Mouse (Mus musculus) midbrain, embryonic 13.5 days (tissue): Measurements from ENCODE around the gene Pou2f3. TPM values are rescaled to one million over a fixed set of nuclear protein-coding genes. Genes with fewer than 3 reads are reported as not detected.

Experiments
- ATAC-seq: fragments of 200-750 bp; cut with Nextera tagmentation; 2 replicates; pipeline ENCODE4 v1.8.0; 2017; ENCODE audit warnings: mild to moderate bottlenecking, moderate TSS enrichment, moderate library complexity
- H3K27ac ChIP-seq: fragments of 300-500 bp; sonication (generic); 2 replicates; pipeline ENCODE4 v1.5.1; 2015; ENCODE audit warnings: inconsistent platforms, mild to moderate bottlenecking, moderate library complexity
- H3K27me3 ChIP-seq: fragments of 300-500 bp; sonication (generic); 2 replicates; pipeline ENCODE4 v1.6.1; 2015; ENCODE audit warnings: mild to moderate bottlenecking, inconsistent platforms
- H3K36me3 ChIP-seq: fragments of 300-500 bp; sonication (generic); 2 replicates; pipeline ENCODE4 v1.6.1; 2015; ENCODE audit warnings: mild to moderate bottlenecking, inconsistent platforms
- H3K4me1 ChIP-seq: fragments of 300-500 bp; sonication (generic); replicated peaks from 2 replicates; pipeline ENCODE4 v1.6.1; 2015; ENCODE audit warnings: inconsistent platforms
- H3K4me2 ChIP-seq: fragments of 300-500 bp; sonication (generic); replicated peaks from 2 replicates; pipeline ENCODE4 v1.6.1; 2015; ENCODE audit warnings: moderate library complexity, mild to moderate bottlenecking, inconsistent platforms
- H3K4me3 ChIP-seq: fragments of 300-500 bp; sonication (generic); replicated peaks from 2 replicates; pipeline ENCODE4 v1.5.1; 2015; ENCODE audit warnings: mild to moderate bottlenecking, inconsistent platforms
- H3K9ac ChIP-seq: fragments of 300-500 bp; sonication (generic); replicated peaks from 2 replicates; pipeline ENCODE4 v1.6.1; 2015; ENCODE audit warnings: mild to moderate bottlenecking, inconsistent platforms
- H3K9me3 ChIP-seq: fragments of 300-500 bp; sonication (generic); 2 replicates; pipeline ENCODE4 v1.6.1; 2016; ENCODE audit warnings: mild to moderate bottlenecking, inconsistent platforms
- WGBS: fragments of 180-500 bp; shearing (Covaris S2); methylation state at CpG from one replicate; pipeline ENCODE4 v1.1.7; 2015; 5-methylcytosine and 5-hydroxymethylcytosine counted together
- polyA plus RNA-seq: library from polyadenylated mRNA; unstranded; fragments of >200 nt; fragmentation: Nextera tagmentation; extraction: Ambion mirVana; gene quantifications from 2 replicates; pipeline ENCODE4 v1.2.1, GENCODE M21; 2015

Pou2f3 gene
- polyA plus RNA-seq, 1 experiment from 2014 or later = 0.08 TPM

DNA sequence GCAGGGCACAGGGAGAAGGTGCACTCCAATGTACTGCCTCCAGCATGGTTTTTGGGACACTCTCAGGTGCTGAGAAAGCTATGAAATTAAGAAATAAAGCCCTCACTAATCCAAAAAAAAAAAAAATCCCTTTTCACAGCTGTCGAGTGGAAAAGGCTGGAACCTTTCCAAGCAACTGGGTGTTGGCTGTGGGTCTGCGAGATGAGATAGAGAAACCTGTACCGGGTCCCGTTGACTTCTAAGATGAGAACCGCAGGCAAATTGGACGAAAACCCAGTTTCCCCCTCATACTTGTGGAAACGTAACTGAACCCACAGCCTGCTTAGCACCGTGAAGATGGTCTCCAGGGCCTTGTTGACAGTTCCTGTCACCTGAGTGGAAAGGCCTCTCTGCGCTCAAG is 59.2 kb downstream of the Pou2f3 start:
- ATAC-seq = no peak
- Histone ChIP-seq H3K9me3 (no peaks in the 10 kb centered on the region), H3K4me1 (0 out of 2 replicates have a peak, but pooled peaks cover 2% of the 10 kb centered on the region), H3K27ac (no peak overlapping the region), H3K4me3 (no peak overlapping the region), H3K9ac (no peak overlapping the region), H3K27me3 (no peaks in the 10 kb centered on the region; the same call in 1 of the 2 replicates), H3K4me2 (no peak overlapping the region), H3K36me3 (no peaks in the 10 kb centered on the region)
- 85% methylated on average over 9 of the region's 9 CpGs for WGBS

DNA sequence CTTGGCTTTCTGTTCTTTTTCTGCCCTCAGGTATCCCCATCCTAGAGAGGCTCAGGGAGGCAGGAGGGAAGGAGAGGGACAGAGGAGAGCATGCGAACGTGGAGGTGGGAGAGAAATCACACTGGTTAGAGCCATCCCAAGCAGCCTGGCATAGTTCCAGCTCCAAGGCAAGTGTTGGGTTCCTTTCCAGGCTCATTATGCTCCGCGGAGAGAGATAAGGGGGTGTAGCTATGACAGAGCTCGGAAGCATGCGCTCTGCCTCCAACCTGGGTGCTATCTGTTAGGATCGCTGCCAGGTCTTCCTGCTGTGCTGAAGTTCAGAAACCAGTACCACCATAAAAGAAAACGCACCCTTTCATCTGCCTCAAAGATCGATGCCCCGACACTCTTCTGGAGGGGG is 60.1 kb downstream of the Pou2f3 start:
- ATAC-seq = no peak
- Histone ChIP-seq H3K4me2 (no peak overlapping the region), H3K27ac (no peak overlapping the region), H3K9me3 (no peaks in the 10 kb centered on the region), H3K4me1 (0 out of 2 replicates have a peak, but pooled peaks cover 2% of the 10 kb centered on the region), H3K9ac (no peak overlapping the region), H3K36me3 (no peaks in the 10 kb centered on the region), H3K4me3 (no peak overlapping the region), H3K27me3 (no peaks in the 10 kb centered on the region; the same call in 1 of the 2 replicates)
- 76% methylated on average over 10 of the region's 10 CpGs for WGBS

DNA sequence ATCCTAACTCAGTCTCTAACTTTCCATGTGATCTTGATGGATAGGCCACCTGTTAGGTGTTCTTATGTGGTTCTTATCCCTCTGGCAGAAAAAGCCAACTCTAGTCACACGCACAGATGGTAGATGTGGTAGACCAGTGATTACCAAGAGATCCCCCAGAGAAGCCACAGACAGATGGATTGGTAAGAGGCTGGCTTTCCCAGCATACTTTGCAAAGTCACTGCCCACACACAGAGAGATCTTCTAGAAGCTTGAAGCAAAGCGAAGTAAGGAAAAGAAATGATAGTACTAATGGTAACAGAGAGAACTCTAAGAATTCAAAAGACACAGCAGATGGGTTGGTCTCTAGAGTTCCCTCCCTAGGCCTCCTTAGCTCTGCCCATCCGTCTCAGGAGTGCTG is 60.7 kb downstream of the Pou2f3 start:
- H3K27ac ChIP-seq = no peak overlapping the region
- H3K27me3 ChIP-seq = no peaks in the 10 kb centered on the region; the same call in 1 of the 2 replicates
- H3K36me3 ChIP-seq = no peaks in the 10 kb centered on the region
- ATAC-seq = no peak
- H3K9ac ChIP-seq = no peak overlapping the region
- 0 out of 2 replicates have a peak, but pooled peaks cover 2% of the 10 kb centered on the region for H3K4me1 ChIP-seq
- no peak overlapping the region for H3K4me2 ChIP-seq
- H3K4me3 ChIP-seq = no peak overlapping the region
- WGBS = 83% methylated on average over 3 of the region's 3 CpGs
- no peaks in the 10 kb centered on the region for H3K9me3 ChIP-seq

DNA sequence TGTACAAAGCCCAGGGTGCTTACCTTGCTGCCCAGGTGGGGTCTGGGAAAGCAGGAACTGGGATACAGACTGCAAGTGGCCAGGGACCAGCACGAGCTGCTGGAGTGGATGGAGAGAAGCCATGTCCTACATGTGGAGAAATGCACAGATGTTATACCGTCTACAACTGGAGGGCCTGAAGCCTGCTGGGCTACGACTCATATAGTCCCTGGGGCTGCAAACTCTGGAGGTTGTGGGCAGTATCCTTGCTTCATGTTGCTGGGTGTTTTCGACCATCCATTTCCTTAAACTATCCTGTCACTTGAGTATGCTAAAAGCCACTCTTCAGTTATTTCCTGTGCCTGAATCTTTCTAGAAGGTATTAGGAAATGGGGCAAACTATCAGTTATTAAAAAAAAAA is 65.0 kb downstream of the Pou2f3 start:
- Histone ChIP-seq H3K27ac (no peak overlapping the region), H3K4me3 (no peak overlapping the region), H3K9me3 (no peaks in the 10 kb centered on the region), H3K4me2 (no peak overlapping the region), H3K36me3 (no peaks in the 10 kb centered on the region), H3K4me1 (peaks cover 5% of the 10 kb centered on the region; the same call in 1 of the 2 replicates), H3K9ac (no peak overlapping the region), H3K27me3 (no peaks in the 10 kb centered on the region)
- ATAC-seq = no peak
- WGBS = 91% methylated on average over 4 of the region's 4 CpGs

DNA sequence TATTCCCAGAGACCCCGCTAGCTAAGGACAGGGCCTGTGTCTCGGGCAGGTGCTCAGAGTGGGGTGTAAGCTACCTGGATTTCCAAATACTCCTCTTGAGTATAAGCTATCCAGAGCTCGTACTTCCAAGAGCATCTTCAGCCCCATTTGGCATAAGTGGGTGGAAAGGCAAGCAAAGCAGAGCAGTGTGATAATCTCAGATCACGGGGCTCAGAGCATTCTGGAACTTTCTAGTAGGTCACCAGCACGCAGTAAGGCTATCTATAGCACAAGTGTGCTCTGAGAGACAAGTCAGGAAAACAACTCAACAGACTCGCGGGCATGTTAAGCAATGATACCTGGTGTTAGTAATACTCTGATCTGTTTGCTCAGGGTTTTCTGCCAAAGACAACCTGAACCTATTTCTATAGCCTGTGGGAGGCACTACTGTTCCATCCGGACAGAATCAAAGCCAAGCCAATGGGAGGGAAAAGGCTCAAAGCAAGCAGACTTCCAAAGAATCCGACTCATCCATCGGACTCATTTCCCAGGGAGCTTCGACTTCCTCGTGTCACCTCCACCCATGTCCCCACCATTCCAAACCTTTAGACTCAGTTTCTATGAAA is 65.9 kb downstream of the Pou2f3 start:
- H3K4me3 ChIP-seq = no peak overlapping the region
- H3K4me2 ChIP-seq = no peak overlapping the region
- no peaks in the 10 kb centered on the region for H3K9me3 ChIP-seq
- H3K36me3 ChIP-seq = no peaks in the 10 kb centered on the region
- no peak for ATAC-seq
- peaks cover 5% of the 10 kb centered on the region; the same call in 1 of the 2 replicates for H3K4me1 ChIP-seq
- H3K27me3 ChIP-seq = no peaks in the 10 kb centered on the region
- no peak overlapping the region for H3K27ac ChIP-seq
- no peak overlapping the region for H3K9ac ChIP-seq
- WGBS = 74% methylated on average over 12 of the region's 12 CpGs

DNA sequence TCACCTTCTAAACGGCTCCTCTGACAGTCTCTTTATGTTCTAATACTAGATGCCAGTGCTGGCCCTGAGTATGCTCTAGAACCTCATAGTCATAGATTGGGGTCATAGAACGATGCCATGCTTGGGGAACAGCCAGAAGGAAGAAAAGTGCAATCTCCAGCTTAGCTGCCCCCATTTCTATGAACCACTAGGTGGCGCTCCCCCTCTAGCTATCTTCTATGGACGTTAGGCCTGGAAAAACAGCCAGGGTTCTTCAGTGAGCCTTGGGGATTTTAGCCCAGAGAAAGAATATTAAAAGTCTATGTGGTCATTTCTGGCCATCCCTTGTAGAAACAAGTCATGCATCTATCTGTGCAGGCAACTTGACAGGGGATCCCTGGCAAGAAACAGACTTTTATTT is 68.3 kb downstream of the Pou2f3 start:
- H3K4me2 ChIP-seq = no peak overlapping the region
- H3K9ac ChIP-seq = no peak overlapping the region
- WGBS = 13% methylated on average over 4 of the region's 4 CpGs
- H3K9me3 ChIP-seq = no peaks in the 10 kb centered on the region
- no peaks in the 10 kb centered on the region for H3K36me3 ChIP-seq
- H3K27ac ChIP-seq = no peak overlapping the region
- H3K4me1 ChIP-seq = peaks cover 5% of the 10 kb centered on the region; the same call in 1 of the 2 replicates
- ATAC-seq = 0 out of 2 replicates have a peak, but pooled peaks have one; percentile 24
- H3K4me3 ChIP-seq = no peak overlapping the region
- no peaks in the 10 kb centered on the region for H3K27me3 ChIP-seq

DNA sequence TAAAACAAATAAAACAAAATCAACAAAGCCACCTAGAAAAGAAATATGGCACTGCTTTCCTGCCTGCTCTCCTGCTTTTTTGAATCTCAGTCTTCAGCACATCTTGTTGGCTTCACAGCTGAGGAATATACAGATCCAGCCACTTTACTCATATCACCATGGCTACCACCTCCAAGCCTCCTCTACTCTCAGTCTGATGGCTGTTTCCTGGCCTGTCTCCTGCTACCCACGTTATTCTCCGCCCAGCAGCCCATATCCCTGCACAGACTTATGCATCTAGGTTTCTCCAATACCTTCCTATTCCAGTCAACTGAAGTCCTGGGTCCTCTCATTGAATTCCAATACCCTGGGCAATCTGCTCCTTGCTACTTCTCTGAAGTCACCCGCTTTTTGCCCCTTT is 76.6 kb downstream of the Pou2f3 start:
- no peak overlapping the region for H3K4me2 ChIP-seq
- no peaks in the 10 kb centered on the region for H3K9me3 ChIP-seq
- H3K27me3 ChIP-seq = no peaks in the 10 kb centered on the region
- H3K4me1 ChIP-seq = no peaks in the 10 kb centered on the region
- H3K27ac ChIP-seq = no peak overlapping the region
- H3K36me3 ChIP-seq = no peaks in the 10 kb centered on the region
- WGBS = 84% methylated on average over 3 of the region's 3 CpGs
- no peak overlapping the region for H3K9ac ChIP-seq
- no peak overlapping the region for H3K4me3 ChIP-seq
- no peak for ATAC-seq

DNA sequence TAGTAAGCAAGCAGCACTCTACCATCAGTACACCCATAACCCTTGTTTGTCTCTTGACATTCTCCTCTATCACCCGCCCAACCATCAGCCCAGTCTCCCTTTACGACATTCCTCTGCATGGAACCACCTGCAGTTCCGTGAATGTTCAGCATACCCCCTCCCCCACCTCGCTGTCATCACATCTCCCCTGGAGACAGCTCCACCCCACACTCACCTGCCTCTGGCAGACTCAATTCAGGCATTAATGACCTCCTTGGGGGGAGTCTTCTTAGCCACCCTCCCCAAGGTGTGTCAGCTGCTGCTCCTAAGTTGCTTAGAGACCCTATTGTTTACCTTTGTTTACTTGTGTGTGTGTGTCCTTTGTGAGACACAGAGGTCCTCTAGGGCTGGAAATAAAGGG is 77.8 kb downstream of the Pou2f3 start:
- Histone ChIP-seq H3K4me1 (no peaks in the 10 kb centered on the region), H3K36me3 (no peaks in the 10 kb centered on the region), H3K27me3 (no peaks in the 10 kb centered on the region), H3K9me3 (no peaks in the 10 kb centered on the region), H3K9ac (no peak overlapping the region), H3K4me3 (no peak overlapping the region), H3K4me2 (no peak overlapping the region), H3K27ac (no peak overlapping the region)
- no peak for ATAC-seq
- WGBS = 37% methylated on average over 4 of the region's 4 CpGs

DNA sequence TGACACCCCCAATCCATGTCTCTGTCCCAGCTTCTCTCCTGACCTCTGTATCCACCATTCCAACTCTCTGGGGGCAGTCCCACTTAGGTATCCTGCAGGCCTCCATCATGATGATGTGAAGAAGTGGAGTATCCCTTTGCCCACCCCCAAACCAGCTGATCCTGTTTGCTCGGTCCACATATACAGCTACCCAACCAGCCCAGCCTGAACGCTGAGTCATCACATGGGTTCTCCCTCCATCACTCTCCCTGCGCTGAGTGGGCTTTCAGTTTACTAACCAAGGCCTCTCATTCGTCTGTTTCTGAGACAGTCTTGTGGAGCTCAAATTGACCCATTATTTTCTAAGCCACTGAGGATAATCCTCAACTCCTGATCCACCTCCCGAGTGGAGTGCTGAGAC is 78.2 kb downstream of the Pou2f3 start:
- no peak for ATAC-seq
- no peak overlapping the region for H3K27ac ChIP-seq
- no peak overlapping the region for H3K9ac ChIP-seq
- H3K4me3 ChIP-seq = no peak overlapping the region
- H3K36me3 ChIP-seq = no peaks in the 10 kb centered on the region
- H3K4me2 ChIP-seq = no peak overlapping the region
- no peaks in the 10 kb centered on the region for H3K27me3 ChIP-seq
- WGBS = 79% methylated on average over 5 of the region's 5 CpGs
- no peaks in the 10 kb centered on the region for H3K4me1 ChIP-seq
- H3K9me3 ChIP-seq = no peaks in the 10 kb centered on the region

DNA sequence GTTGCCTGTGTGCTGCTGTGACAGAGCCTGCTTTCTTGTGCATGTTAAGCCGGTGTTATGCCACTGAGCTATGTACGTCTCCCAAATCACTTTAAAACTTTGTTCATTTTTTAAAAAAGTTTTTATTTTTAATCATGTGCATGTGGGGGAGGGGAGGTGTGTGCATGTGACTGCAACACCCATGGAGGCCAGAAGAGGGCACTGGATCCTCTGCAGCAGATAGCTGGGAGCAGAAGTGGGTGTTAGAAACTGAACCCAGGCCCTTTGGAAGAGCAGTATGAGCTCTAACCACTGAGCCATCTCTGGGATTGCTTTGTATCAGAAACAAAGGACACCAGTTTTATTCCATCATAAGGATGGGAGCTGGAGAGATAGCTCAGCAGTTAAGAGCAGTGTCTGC is 79.5 kb downstream of the Pou2f3 start:
- Histone ChIP-seq H3K9ac (no peak overlapping the region), H3K27ac (no peak overlapping the region), H3K4me3 (no peak overlapping the region), H3K36me3 (no peaks in the 10 kb centered on the region), H3K4me2 (no peak overlapping the region), H3K4me1 (no peaks in the 10 kb centered on the region), H3K27me3 (no peaks in the 10 kb centered on the region), H3K9me3 (no peaks in the 10 kb centered on the region)
- 99% methylated on average over 2 of the region's 2 CpGs for WGBS
- ATAC-seq = no peak

DNA sequence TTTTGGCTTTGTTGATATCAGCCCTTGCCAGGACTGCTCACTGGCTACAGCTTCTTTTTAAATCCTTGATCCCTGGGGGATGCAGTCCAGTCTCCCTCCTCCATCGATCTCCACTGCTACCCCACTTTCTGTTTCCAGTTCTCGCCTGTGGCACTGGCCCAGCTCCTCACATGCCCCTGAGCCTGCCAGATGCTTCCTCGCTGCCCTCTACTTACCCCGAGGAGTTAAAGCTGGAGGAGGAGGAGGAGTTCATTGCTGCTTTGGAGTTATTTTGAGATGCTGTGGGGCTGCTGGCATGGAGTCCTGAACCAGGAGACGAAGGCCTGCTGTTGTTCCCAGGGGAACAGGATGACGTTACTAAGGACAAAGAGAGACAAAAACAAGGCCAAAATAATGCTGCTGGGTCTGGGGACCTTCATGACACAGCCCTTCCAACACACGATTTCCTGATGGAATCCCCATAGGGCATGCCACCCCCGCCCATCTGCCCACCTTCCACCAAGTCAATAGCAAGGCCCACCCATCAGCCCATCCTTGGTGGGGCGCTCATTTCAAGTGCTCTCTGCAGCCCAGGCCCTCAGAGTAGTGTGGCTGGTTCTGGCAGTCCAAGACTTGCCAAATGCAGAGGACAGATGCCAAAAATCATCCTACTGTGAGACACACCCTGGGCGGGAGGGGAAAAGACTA is 82.9 kb downstream of the Pou2f3 start:
- Histone ChIP-seq H3K36me3 (no peaks in the 10 kb centered on the region), H3K9me3 (no peaks in the 10 kb centered on the region), H3K4me3 (no peak overlapping the region), H3K27me3 (no peaks in the 10 kb centered on the region), H3K4me1 (no peaks in the 10 kb centered on the region), H3K9ac (no peak overlapping the region), H3K27ac (no peak overlapping the region), H3K4me2 (no peak overlapping the region)
- 78% methylated on average over 10 of the region's 10 CpGs for WGBS
- ATAC-seq = no peak

DNA sequence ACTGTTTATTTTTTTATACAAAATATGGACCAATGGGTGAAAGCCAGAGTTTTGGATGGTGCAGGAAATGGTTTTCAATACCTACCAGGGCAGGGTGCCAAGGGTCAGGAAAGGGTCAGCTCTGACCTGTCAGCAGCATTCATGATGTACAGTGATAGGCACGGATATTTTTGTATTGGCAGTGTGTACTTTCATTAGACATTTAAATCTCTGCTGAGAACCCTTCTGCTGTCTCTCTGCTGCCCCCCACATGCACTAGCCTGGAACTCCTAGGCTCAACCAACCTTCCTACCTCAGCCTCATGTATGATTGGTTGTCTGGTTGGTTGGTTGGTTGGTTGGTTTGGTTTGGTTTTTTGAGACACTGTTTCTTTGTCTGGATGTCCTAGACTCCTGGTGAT is 87.8 kb downstream of the Pou2f3 start:
- Histone ChIP-seq H3K4me2 (no peak overlapping the region), H3K9ac (no peak overlapping the region), H3K36me3 (no peaks in the 10 kb centered on the region), H3K4me1 (no peaks in the 10 kb centered on the region), H3K27me3 (no peaks in the 10 kb centered on the region), H3K9me3 (no peaks in the 10 kb centered on the region), H3K4me3 (no peak overlapping the region), H3K27ac (no peak overlapping the region)
- WGBS = 40% methylated on average over 1 of the region's 1 CpGs
- no peak for ATAC-seq
